Mouse (Mus musculus): Measurements from ENCODE around the gene Wfdc12.

The Wfdc12 gene

DNA sequence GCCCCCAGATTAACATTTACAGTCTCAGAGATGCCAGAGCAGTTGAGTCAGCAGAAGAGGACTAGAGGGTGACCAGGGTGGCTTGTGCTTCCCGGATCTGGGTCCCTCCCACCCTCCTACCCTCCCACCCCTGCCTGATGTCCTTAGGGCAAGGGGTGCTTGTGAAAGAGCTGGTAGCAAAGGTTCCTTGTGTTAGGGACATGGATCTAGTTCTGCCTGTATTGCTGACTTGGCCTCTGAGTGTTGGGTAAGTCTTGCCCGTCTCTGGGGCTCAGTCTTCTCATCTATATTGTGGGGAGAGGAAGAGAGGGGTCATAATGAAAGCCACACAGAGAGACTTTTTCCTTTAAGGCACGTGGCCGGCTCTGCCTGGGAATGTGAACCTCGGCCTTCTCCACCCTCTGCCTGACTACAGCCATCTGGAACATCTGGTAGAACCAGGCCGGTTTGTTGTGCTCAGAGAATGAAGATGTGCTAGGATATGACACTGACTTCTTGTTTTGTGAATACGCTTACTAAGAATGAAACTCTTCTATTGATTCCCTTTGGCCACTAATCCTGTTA, 7.6 kb downstream of the Wfdc12 start, which contains the start of gene Wfdc5:
Gene Wfdc5 (minus strand): TSS at position 51 of the 564 bp plus-strand sequence.
- in situ Hi-C loops (cut with MboI; ENCODE audit: low pct_unique_long_range_greater_than_20kb in 1 of 2, low sequenced_read_pairs in 2 of 2, unreplicated experiment in 1 of 2): no loop called here

DNA sequence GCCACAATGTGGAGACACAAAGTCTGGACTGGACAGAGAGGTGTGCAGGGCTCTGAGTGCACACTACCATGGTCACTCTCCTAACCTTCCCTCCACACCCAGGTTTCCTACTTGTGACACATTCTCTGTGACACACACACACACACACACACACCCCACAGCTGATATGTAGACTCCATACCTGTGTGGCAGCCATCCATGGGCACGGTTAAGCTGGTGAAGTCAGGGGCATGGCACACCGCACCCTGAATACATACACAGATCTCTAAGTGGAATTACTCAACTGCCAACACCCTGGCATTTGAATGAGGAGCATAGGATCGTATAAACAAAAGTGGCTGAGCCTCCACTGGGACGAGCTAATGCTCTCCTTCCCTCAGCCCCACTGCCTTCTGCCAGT, 9.6 kb downstream of the Wfdc12 start:
- in situ Hi-C loops (cut with MboI; ENCODE audit: low pct_unique_long_range_greater_than_20kb in 1 of 2, low sequenced_read_pairs in 2 of 2, unreplicated experiment in 1 of 2): no loop called here

DNA sequence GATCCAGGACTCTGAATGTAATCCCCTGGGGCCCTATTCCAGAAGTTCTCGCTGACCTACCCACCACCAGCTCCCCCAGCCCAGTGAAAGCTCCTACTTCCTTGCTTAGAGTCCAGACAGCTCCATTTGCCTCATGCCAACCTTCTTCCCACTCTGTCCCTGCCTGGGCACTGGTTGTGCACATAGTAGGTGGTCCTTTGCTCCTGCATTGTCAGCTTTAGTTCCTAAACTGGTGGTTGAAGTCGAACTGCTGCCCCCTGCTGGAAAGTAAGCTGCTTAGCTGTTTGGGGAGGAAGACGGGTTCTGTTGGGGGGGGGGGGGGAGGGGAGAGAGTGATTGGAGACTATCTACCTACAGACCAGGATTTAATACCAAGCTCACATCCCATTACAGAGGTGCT, 10.3 kb downstream of the Wfdc12 start:
- in situ Hi-C loops (cut with MboI; ENCODE audit: low pct_unique_long_range_greater_than_20kb in 1 of 2, low sequenced_read_pairs in 2 of 2, unreplicated experiment in 1 of 2): no loop called here

DNA sequence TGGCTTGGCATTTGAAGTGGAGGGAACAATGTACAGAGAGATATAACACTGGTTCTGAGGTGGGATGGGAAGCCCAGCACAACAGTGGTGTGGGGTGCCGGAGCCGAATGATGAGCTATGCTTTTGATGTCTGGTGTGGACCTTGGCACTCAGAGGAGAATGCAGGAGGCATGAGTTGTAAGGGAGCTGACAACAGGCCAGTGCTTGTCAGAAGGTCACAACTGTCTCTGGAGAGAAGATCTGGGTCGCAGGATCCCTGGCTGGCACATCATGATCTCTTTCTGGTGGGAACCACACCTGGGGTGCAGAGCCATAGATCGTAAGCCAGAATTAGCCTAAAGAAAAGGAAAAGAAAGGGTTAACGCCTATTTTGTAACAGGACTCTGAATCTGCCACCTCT, 12.6 kb downstream of the Wfdc12 start:
- in situ Hi-C loops (cut with MboI; ENCODE audit: low pct_unique_long_range_greater_than_20kb in 1 of 2, low sequenced_read_pairs in 2 of 2, unreplicated experiment in 1 of 2): no loop called here

DNA sequence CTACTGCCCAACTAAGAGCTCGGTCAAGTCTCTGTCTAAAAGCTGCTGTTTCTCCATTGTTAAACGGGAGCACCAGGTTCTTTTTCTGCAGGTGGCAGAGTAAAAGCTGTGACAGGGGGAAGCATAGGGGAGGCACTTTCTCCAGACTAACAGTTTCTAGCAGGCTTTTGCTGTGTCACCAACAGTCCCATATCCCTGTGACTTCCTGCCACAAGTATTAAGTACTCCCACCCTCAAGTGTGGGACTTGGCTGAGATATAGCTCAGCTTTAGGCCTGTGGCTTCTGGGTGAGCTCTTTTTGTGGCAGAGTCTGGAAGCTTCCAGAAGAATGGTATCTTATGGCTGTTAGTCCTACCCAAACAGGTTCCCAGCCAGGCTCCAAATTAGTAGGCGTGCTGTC, 14.6 kb downstream of the Wfdc12 start:
- in situ Hi-C loops (cut with MboI; ENCODE audit: low pct_unique_long_range_greater_than_20kb in 1 of 2, low sequenced_read_pairs in 2 of 2, unreplicated experiment in 1 of 2): no loop called here

DNA sequence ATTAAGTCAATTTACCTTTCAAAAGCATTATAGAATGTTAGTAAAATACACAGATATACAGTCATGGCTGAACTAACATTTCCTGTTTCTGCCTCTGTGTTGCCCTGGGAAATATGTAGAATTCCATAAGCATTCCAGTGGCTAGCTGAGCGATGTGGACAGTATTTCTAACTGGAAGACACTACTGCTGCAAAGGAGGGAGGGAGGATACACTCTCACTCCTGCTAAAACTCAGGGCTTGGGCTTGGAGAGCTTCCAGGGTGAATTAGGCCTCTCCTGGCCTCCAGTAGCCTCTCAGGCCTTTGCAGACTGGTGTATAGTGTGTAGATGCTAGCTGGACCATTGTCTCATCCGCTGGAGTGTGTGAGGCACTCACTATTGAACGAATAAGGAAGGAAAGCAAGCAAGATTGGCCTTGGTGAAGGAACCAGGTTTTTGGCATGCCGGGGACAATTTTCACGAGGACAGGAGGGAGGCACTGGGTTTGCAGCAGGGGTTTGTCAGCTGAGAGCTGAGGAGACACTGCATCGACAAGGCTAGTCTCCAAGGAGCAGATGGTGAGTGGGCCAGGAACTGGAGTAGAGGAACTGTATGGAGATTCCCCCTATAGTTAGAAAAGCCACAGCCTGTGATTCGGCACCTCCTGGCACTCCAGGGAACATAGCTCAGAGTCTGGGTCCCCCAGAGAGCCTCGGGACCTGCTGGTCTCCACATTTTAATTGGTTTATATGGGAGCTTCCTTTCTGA, 15.6 kb downstream of the Wfdc12 start:
- in situ Hi-C loops (cut with MboI; ENCODE audit: low pct_unique_long_range_greater_than_20kb in 1 of 2, low sequenced_read_pairs in 2 of 2, unreplicated experiment in 1 of 2): no loop called here

DNA sequence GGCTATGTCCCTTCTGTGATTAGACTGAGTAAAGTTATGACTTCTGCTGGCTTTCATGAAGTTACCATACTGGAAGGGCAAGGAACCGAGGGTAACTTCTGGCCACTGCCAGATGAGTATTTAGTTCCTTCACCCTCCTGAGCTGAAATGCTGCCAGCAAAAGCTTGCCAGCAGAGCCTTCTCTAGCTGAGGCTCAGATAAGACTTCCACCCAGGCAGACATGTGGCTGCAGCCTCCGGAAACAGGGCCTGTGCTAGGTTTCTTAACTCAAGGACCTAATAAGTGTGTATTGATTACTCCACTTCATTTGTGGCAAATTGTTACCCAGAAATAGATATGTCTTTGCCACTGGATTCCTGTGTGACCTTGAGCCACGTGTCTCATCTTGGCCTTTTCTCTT, 17.0 kb downstream of the Wfdc12 start:
- in situ Hi-C loops (cut with MboI; ENCODE audit: low pct_unique_long_range_greater_than_20kb in 1 of 2, low sequenced_read_pairs in 2 of 2, unreplicated experiment in 1 of 2): no loop called here

DNA sequence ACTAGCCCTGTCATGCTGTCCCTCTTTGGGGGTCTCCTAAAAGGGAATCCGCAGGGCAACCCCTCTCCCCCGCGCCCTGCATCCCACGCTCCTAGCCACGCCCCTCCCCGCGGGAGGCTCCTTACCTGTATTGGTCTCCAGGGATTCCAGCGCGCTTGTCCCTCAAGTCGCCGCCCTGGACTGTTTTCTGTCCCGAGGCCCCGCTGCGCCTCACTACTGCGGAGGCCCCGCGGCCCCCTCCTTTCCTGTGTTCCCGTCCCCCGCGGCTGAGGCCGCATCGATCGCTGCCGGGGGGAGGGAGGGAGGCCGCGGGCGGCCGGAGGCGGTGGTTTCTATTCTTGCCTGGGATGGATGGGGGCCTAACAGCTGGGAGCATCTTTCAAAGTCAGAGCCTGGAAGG, 19.5 kb downstream of the Wfdc12 start, which contains the start of gene Kcns1:
Gene Kcns1 (minus strand): TSS at position 212 of the 400 bp plus-strand sequence.
- in situ Hi-C loops (cut with MboI; ENCODE audit: low pct_unique_long_range_greater_than_20kb in 1 of 2, low sequenced_read_pairs in 2 of 2, unreplicated experiment in 1 of 2): no loop called here

DNA sequence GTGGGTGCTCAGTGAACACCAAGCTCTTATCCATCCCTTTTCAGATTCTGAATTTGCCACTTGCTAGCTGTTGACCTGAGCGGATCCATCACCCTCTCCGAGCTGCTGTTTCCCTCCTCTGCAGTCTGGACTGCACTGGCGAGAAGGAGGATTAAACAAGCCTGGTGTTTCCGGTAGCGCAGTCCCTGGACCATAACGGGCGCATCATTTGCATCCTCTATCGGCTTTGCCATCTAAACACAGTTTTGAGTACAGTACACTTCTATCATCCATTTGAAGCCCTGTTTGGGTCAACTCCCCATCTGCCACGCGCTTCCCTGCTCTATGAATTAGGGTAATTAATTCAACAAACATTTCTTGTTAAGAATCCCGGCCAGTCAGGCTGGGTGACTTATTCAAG, 20.1 kb downstream of the Wfdc12 start:
- in situ Hi-C loops (cut with MboI; ENCODE audit: low pct_unique_long_range_greater_than_20kb in 1 of 2, low sequenced_read_pairs in 2 of 2, unreplicated experiment in 1 of 2): no loop called here

DNA sequence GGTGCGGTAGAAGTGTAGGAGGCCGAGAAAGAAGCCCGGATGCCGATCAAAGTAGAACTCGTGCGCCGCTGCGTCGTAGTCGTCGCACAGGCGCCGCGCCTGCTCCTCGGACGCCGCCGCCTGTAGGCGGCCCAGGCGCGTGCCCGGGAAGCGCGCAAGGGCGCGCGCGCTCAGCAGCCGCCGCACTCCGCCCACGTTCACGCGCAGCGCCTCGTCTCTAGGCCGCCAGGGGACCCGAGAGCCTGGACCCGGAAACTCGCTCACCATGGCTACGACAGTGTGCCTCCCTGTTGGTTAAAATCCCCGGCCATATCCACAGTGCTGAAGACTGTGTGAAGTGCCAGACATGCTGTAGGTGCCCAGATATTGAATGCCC, 21.8 kb downstream of the Wfdc12 start:
- in situ Hi-C loops (cut with MboI; ENCODE audit: low pct_unique_long_range_greater_than_20kb in 1 of 2, low sequenced_read_pairs in 2 of 2, unreplicated experiment in 1 of 2): no loop called here

DNA sequence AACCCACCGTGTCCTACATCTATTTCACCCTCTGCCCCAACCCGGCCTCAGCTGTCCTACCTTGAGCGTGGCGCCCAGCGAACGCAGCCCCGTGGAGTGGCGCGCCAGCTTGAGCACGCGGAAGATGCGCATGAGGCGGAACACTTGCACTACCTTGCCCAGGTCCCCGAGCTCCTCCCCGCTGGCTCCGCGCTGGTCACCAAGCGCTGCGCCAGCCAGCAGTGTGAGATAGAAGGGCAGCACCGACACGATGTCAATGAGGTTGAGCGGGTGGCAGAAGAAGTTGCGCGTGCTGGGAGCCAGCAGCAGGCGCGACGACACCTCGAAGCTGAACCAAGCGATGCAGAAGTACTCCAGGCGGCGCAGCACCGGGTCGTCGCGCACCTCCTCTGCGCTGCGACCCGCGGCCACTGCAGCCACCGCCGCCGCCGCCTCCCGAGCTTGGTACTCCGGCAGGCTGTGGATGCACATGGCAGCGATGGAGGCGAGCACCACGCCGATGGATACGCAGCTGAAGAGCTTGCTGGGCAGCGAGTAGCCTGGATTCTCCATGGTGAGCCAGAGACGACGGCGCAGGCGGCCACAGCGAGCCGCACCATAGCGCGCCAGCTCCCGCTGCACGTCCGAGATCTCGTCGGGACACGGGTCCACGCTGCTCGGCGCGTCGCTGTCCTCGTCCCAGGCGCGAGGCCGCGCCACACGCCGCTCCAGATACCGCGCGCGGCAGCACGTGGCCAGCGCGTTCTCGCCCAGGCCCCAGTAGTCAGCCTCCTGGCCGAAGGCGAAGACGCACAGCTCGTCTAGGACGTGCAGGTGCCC, 22.4 kb downstream of the Wfdc12 start:
- in situ Hi-C loops (cut with MboI; ENCODE audit: low pct_unique_long_range_greater_than_20kb in 1 of 2, low sequenced_read_pairs in 2 of 2, unreplicated experiment in 1 of 2): no loop called here

DNA sequence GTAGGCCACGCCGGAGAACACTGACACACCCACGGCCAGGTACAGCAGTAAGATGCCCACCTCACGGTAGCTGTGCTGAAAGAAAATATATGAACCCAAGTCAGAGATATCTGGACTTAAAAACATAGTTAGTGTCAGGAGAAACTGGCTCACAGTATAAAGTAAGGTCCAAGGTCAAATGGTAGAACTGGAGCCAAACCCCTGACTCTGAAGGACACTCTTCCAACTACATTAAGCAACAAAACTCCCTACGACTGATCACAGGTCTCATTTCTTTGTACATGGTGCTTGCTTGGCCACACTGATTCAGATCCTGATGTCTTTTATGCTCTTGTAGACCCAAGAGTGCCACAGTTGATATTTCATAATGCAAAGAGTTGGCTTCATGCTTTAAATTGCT, 25.5 kb downstream of the Wfdc12 start:
- in situ Hi-C loops (cut with MboI; ENCODE audit: low pct_unique_long_range_greater_than_20kb in 1 of 2, low sequenced_read_pairs in 2 of 2, unreplicated experiment in 1 of 2): no loop called here

DNA sequence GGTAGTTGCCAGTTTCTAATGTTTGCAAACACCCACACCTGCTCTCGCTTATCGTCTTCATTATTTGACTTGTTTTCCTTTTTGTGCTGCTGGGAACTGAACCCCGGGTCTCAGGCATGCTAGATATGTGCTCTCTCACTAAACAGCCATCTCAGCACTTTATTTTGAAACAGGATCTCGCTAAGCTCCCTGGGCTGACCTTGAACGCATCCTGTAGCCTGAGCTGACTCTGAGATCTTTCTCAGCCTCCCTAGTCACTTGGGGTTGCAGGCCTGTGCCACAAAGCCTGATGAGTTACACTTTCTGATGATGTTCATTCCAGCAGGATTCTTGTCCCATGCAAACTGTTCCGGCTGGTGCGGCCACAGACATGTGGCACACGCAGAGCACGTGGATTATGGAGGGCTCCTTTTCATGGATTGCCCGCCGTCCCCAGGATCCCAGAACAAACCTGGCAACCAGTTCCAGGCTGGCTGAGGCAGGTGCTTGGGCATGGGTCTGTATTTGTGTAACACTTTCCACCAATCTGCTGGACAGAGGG, 28.8 kb downstream of the Wfdc12 start:
- in situ Hi-C loops (cut with MboI; ENCODE audit: low pct_unique_long_range_greater_than_20kb in 1 of 2, low sequenced_read_pairs in 2 of 2, unreplicated experiment in 1 of 2): no loop called here

DNA sequence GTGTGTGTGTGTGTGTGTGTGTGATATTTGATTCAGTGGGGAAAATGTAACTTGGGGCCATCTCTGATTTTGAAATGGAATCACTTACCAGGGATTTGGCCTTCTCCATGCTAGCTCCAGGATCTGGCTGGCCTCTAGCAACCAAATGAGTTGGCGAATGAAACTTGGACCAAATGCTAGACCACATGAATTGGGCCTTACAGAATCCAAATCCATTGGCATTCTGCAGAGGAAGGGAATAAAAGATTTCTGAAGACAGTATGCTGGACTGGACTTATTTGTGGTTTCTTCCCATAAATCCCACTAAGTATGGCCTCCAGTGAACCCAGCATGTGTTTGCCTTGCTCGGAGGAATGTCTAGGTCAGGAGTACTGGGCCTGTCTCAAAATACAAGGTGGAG, 31.6 kb downstream of the Wfdc12 start:
- in situ Hi-C loops (cut with MboI; ENCODE audit: low pct_unique_long_range_greater_than_20kb in 1 of 2, low sequenced_read_pairs in 2 of 2, unreplicated experiment in 1 of 2): no loop called here

DNA sequence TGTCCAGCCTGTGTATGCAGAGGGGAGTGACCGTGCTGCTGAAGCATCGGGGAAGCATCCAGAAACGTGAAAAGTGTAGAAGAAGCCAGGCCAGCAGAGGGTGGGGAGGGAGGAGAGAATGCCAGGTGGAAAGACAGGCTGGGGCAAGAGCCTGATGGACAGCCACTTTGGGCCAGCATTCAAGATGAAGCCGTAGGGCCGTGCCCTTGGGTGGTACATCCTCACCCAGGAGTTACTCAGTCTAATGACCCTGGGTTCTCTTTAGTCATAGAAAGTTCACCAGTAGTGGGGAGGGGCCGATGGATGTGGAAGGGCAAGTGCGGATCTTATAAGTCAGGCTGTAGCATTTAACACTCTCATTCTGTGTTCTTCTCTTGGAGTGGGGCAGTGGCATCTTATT, 34.2 kb downstream of the Wfdc12 start:
- in situ Hi-C loops (cut with MboI; ENCODE audit: low pct_unique_long_range_greater_than_20kb in 1 of 2, low sequenced_read_pairs in 2 of 2, unreplicated experiment in 1 of 2): no loop called here

DNA sequence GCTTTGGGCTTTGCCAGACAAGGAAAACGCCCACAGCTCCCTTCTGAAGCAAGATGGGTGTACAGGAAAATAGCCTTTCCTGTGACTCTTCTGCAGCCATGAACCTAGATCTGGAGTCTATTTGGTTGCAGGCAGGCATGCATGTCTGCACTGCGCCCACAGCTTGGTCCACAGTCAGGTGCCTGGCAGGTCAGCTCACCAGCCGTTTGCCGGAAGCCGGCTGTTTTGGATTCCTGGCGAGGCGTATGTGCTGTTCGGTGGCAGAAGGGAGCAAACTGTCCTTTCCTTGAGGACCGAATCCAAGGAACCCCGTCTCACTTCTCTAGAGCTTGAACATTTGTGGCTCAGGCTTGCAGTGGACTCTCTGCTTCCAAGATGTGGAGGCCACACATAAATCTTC, 36.4 kb downstream of the Wfdc12 start:
- in situ Hi-C loops (cut with MboI; ENCODE audit: low pct_unique_long_range_greater_than_20kb in 1 of 2, low sequenced_read_pairs in 2 of 2, unreplicated experiment in 1 of 2): no loop called here

DNA sequence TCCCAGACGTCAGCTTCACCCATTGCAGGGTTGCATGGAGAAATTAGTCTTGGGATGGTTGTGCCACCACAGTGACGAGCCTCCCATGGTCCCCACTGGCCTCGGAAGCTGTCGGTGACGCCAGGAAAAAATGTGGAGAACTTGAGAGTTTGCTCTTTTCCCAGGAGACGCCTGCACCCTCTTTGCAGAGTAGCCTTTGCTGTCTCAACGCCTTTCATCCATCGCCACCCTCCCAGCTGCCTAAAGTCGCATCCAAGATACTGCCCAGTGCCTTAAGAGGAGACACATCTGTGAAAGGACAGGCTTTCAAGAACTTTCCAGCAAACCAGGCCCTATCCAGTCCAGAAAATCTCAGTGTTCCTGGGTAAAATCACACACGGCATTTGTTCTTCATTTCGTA, 38.1 kb downstream of the Wfdc12 start:
- in situ Hi-C loops (cut with MboI; ENCODE audit: low pct_unique_long_range_greater_than_20kb in 1 of 2, low sequenced_read_pairs in 2 of 2, unreplicated experiment in 1 of 2): no loop called here

DNA sequence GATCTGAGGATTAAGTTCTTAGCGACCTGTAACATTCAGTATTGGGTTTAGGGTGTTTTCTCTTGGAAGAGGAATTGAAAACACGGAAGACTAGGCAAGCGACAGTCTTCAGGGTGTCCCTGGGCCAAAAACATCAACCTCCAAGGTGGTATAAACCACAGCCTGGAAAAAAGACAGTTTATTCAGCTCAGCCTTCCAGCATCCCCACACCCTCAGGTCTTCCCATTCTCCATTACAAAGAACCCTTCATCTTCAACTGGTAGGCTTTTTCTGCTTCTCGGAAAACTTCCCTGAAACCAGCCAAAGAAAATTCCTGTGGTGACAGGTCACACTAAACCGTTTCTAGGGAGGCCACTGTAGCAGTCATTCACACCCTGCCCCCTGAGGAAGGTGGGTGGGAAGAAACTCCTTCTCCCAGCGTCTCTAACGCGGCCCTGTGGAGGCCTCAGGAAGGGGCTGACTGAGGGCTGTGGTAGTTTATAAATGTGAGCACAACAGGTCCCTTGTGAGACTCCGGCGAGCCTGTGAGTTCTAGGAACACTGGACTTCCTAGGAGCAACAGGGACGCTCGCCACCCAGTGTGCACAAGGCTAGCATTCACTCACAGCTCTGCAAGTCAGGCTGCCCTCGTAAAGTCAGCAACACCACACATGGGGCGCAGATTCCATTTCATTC, 40.2 kb downstream of the Wfdc12 start:
- in situ Hi-C loops (cut with MboI; ENCODE audit: low pct_unique_long_range_greater_than_20kb in 1 of 2, low sequenced_read_pairs in 2 of 2, unreplicated experiment in 1 of 2): no loop called here

DNA sequence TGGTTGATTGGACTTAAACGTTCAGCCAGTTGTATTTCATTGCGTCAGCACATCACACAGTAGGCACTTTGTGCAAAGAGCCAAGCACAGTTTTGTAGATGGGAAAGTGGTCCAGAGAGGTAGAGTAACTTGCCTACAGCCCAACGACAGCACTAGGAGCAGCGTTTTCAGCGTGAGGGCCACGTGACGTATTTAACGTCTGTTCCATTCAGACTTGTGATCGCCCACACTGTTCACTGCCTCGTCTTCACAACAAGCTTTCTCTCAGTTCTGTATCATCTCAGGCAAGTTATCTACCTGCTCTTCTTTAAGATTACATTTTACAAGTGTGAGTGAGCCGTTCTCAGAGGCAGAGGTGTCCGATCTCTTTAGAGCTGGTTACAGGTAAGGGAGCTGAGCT, 43.9 kb downstream of the Wfdc12 start:
- in situ Hi-C loops (cut with MboI; ENCODE audit: low pct_unique_long_range_greater_than_20kb in 1 of 2, low sequenced_read_pairs in 2 of 2, unreplicated experiment in 1 of 2): no loop called here

Data from mouse embryonic stem cell (cell line).